ENCODE assay signal across 18 mouse cellular contexts in genomic region chr9:23261834-23262233, GRCm38 (mm10). TPM values are rescaled to one million over a fixed set of nuclear protein-coding genes. Genes with fewer than 3 reads are reported as not detected.
DNase-seq lines count a peak whose midpoint lies in the region; ATAC-seq lines count a peak whose summit lies in the region.
"Had no signal": no experiment of that assay in that cellular context is flagged by ENCODE, and none has a peak within 500 bp of the region (broad histone marks: within the 10 kb centered on the region; RNA-seq: fewer than 3 reads in every experiment).

No protein-coding gene starts in this region.

- no peak for DNase-seq in frontal cortex, postnatal 25 days (ENCODE audit: low spot score in 2 of 2)
- DNase-seq in heart, adult 11 months = peak; percentile 91
- DNase-seq in heart, postnatal 25 days (ENCODE audit: low spot score) = no peak
- DNase-seq: adrenal gland, adult 2 months; adrenal gland, adult 8-10 months; adrenal gland, postnatal 10 days; adrenal gland, postnatal 14 days; adrenal gland, postnatal 25 days; adrenal gland, postnatal 36 days; B cell, adult 2 months; cerebellum, adult 11 months; cerebellum, adult 11-12 months; cerebellum, adult 18-20 months had no signal

- peak; percentile 74; the same call in 1 of the 2 replicates for ATAC-seq in frontal cortex, adult (ENCODE audit: low TSS enrichment)
- ATAC-seq: activated CD4-positive, CD25-positive, alpha-beta regulatory T cell, adult 4 months; CD4-positive, CD25-positive, alpha-beta regulatory T cell, adult 4 months; Patski had no signal

- intact Hi-C loops in heart, postnatal 25 days (cut with DNase I) = no loop called here

RNA-seq across cellular contexts. Expression of gene Bmper, which starts 39.0 kb away (rescaled TPM):
- 1 to 10 TPM; 3.6 to 5.1 TPM for total RNA-seq in heart, postnatal 25 days (2021)
- total RNA-seq: MEL had no signal
